Mouse (Mus musculus): ENCODE data around the gene Txlna. TPM values are rescaled to one million over a fixed set of nuclear protein-coding genes. Genes with fewer than 3 reads are reported as not detected.
A peak's percentile ranks its signal among the peaks of the same experiment; 100 is the strongest.

Txlna gene
- polyA plus RNA-seq, 1 experiment from 2014 or later, result 94.4 TPM

- no peak overlapping the region for H3K4me2 ChIP-seq (replicated peaks; ENCODE audit: low read depth, low read length)
- H3K4me1 ChIP-seq (ENCODE audit: insufficient read depth, low read length), result peaks cover 23% of the 10 kb centered on the region
- H3K9me3 ChIP-seq (ENCODE audit: low read length), result no peaks in the 10 kb centered on the region
- H3K36me3 ChIP-seq (ENCODE audit: insufficient read depth, low read length), result no peaks in the 10 kb centered on the region
- H3K4me3 ChIP-seq (ENCODE audit: low read length), result no peak overlapping the region
- H3K9ac ChIP-seq (replicated peaks; ENCODE audit: low read length), result no peak overlapping the region
- H3K27me3 ChIP-seq (ENCODE audit: insufficient read depth, low read length), result no peaks in the 10 kb centered on the region
- 0 out of 2 replicates have a peak overlapping the region, but pooled peaks have one; percentile 48 for H3K27ac ChIP-seq (ENCODE audit: low read length)
- no peak for ATAC-seq (ENCODE audit: low FRiP score, low TSS enrichment)
- 64% methylated on average over 7 of the region's 7 CpGs for WGBS
These were observed 60.5 kb downstream of the Txlna start for GRCm38 (mm10) chr4:129580347-129580746.

GRCm38 (mm10) chr4:129578466-129578865 is 62.4 kb downstream of the Txlna start, which contains the start of gene Fam167b:
Fam167b (minus strand) TSS chr4:129578549.
- no peaks in the 10 kb centered on the region for H3K36me3 ChIP-seq (ENCODE audit: insufficient read depth, low read length)
- peak within 1 kb of the TSS; percentile 34 for H3K4me3 ChIP-seq (ENCODE audit: low read length)
- no peak for ATAC-seq (ENCODE audit: low FRiP score, low TSS enrichment)
- H3K9ac ChIP-seq (replicated peaks; ENCODE audit: low read length), result peak within 1 kb of the TSS; percentile 56
- WGBS, result 72% methylated on average over 5 of the region's 5 CpGs
- no peaks in the 10 kb centered on the region for H3K9me3 ChIP-seq (ENCODE audit: low read length)
- H3K27me3 ChIP-seq (ENCODE audit: insufficient read depth, low read length), result no peaks in the 10 kb centered on the region
- H3K4me1 ChIP-seq (ENCODE audit: insufficient read depth, low read length), result peaks cover 17% of the 10 kb centered on the region
- H3K27ac ChIP-seq (ENCODE audit: low read length), result peak within 1 kb of the TSS; percentile 52
- peak within 1 kb of the TSS; percentile 41 for H3K4me2 ChIP-seq (replicated peaks; ENCODE audit: low read depth, low read length)

GRCm38 (mm10) chr4:129577688-129578087 is 63.2 kb downstream of the Txlna start:
- H3K9me3 ChIP-seq (ENCODE audit: low read length), result no peaks in the 10 kb centered on the region
- WGBS, result 73% methylated on average over 7 of the region's 7 CpGs
- H3K4me2 ChIP-seq (replicated peaks; ENCODE audit: low read depth, low read length), result peak overlapping the region; percentile 41
- no peaks in the 10 kb centered on the region for H3K27me3 ChIP-seq (ENCODE audit: insufficient read depth, low read length)
- H3K4me3 ChIP-seq (ENCODE audit: low read length), result peak overlapping the region; percentile 34
- H3K36me3 ChIP-seq (ENCODE audit: insufficient read depth, low read length), result no peaks in the 10 kb centered on the region
- peaks cover 17% of the 10 kb centered on the region for H3K4me1 ChIP-seq (ENCODE audit: insufficient read depth, low read length)
- H3K9ac ChIP-seq (replicated peaks; ENCODE audit: low read length), result peak overlapping the region; percentile 56; the same call in 1 of the 2 replicates
- no peak for ATAC-seq (ENCODE audit: low FRiP score, low TSS enrichment)
- H3K27ac ChIP-seq (ENCODE audit: low read length), result peak overlapping the region; percentile 46; the same call in 1 of the 2 replicates

GRCm38 (mm10) chr4:129576863-129577491 is 63.9 kb downstream of the Txlna start:
- Histone ChIP-seq H3K4me2 (replicated peaks; ENCODE audit: low read depth, low read length) (peak overlapping the region; percentile 41), H3K27ac (ENCODE audit: low read length) (no peak overlapping the region), H3K9me3 (ENCODE audit: low read length) (no peaks in the 10 kb centered on the region), H3K27me3 (ENCODE audit: insufficient read depth, low read length) (no peaks in the 10 kb centered on the region), H3K36me3 (ENCODE audit: insufficient read depth, low read length) (no peaks in the 10 kb centered on the region), H3K4me1 (ENCODE audit: insufficient read depth, low read length) (peaks cover 17% of the 10 kb centered on the region), H3K4me3 (ENCODE audit: low read length) (peak overlapping the region; percentile 34), H3K9ac (replicated peaks; ENCODE audit: low read length) (peak overlapping the region; percentile 56)
- ATAC-seq (ENCODE audit: low FRiP score, low TSS enrichment), result no peak; the same call in 1 of the 2 replicates
- WGBS, result 34% methylated on average over 21 of the region's 21 CpGs

Small RNA genes within 50 kb of the gene (microRNA-seq; reads per million reads assigned to microRNA genes)
- gene Mir7016, result 0.47 reads per million

Other genes starting within 250 kb of the Txlna start
- 5.7 and 5.8 TPM in 2 replicates for gene Zbtb8b, start 200.2 kb downstream of the Txlna start, polyA plus RNA-seq (2015; fragmentation: Nextera tagmentation; extraction: Ambion mirVana)
- 31.8 and 33.6 TPM in 2 replicates for gene Bsdc1, start 179.5 kb downstream of the Txlna start, polyA plus RNA-seq (2015; fragmentation: Nextera tagmentation; extraction: Ambion mirVana)
- not detected in 2 replicates for gene Tssk3, start 150.0 kb downstream of the Txlna start, polyA plus RNA-seq (2015; fragmentation: Nextera tagmentation; extraction: Ambion mirVana)
- 0.35 TPM in 1 of 2 replicates, not detected in the other for gene Fam229a, start 149.9 kb downstream of the Txlna start, polyA plus RNA-seq (2015; fragmentation: Nextera tagmentation; extraction: Ambion mirVana)
- gene Marcksl1, start 127.5 kb downstream of the Txlna start, polyA plus RNA-seq (2015; fragmentation: Nextera tagmentation; extraction: Ambion mirVana), result 761 and 859 TPM in 2 replicates
- 285 and 304 TPM in 2 replicates for gene Hdac1, start 98.4 kb downstream of the Txlna start, polyA plus RNA-seq (2015; fragmentation: Nextera tagmentation; extraction: Ambion mirVana)
- gene Lck, start 67.4 kb downstream of the Txlna start, polyA plus RNA-seq (2015; fragmentation: Nextera tagmentation; extraction: Ambion mirVana), result 10.8 and 13.0 TPM in 2 replicates
- gene Fam167b, start 62.5 kb downstream of the Txlna start, polyA plus RNA-seq (2015; fragmentation: Nextera tagmentation; extraction: Ambion mirVana), result 35.9 and 37.8 TPM in 2 replicates
- 296 and 307 TPM in 2 replicates for gene Eif3i, start 40.4 kb downstream of the Txlna start, polyA plus RNA-seq (2015; fragmentation: Nextera tagmentation; extraction: Ambion mirVana)
- 216 and 221 TPM in 2 replicates for gene Tmem234, start 40.4 kb downstream of the Txlna start, polyA plus RNA-seq (2015; fragmentation: Nextera tagmentation; extraction: Ambion mirVana)
- gene Dcdc2b, start 26.8 kb downstream of the Txlna start, polyA plus RNA-seq (2015; fragmentation: Nextera tagmentation; extraction: Ambion mirVana), result 2.6 and 3.2 TPM in 2 replicates
- 34.8 and 38.2 TPM in 2 replicates for gene Iqcc, start 22.0 kb downstream of the Txlna start, polyA plus RNA-seq (2015; fragmentation: Nextera tagmentation; extraction: Ambion mirVana)
- gene Ccdc28b, start 17.1 kb downstream of the Txlna start, polyA plus RNA-seq (2015; fragmentation: Nextera tagmentation; extraction: Ambion mirVana), result 64.1 and 71.7 TPM in 2 replicates
- gene Kpna6, start 31.7 kb upstream of the Txlna start, polyA plus RNA-seq (2015; fragmentation: Nextera tagmentation; extraction: Ambion mirVana), result 19.9 and 21.3 TPM in 2 replicates
- 20.6 and 21.7 TPM in 2 replicates for gene Tmem39b, start 55.8 kb upstream of the Txlna start, polyA plus RNA-seq (2015; fragmentation: Nextera tagmentation; extraction: Ambion mirVana)
- 92.1 and 105 TPM in 2 replicates for gene Khdrbs1, start 101.2 kb upstream of the Txlna start, polyA plus RNA-seq (2015; fragmentation: Nextera tagmentation; extraction: Ambion mirVana)
- 272 and 298 TPM in 2 replicates for gene Ptp4a2, start 170.2 kb upstream of the Txlna start, polyA plus RNA-seq (2015; fragmentation: Nextera tagmentation; extraction: Ambion mirVana)